Comparison of ENCODE assay signal across 21 mouse cellular contexts in the genomic region with DNA sequence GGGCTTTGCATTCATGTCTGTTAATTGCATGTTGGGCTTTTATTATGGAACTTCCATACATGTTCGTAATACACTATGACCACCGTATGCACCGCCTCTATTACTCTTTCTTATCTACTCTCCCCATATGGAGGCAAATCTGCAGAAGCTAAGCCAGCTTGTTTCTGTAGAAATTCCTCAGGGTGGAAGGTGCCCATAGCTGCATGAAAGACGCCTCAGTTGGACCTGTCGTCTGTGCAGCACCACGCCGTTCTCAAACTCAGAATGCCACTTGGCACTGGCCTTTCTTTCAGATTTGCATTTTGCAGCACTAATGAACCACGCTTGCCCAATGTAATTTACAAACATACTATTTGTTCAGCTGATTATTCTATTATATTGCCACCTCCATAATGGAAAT. TPM values are rescaled to one million over a fixed set of nuclear protein-coding genes. Genes with fewer than 3 reads are reported as not detected.
"Had no signal": no experiment of that assay in that cellular context is flagged by ENCODE, and none has a peak within 500 bp of the region (broad histone marks: within the 10 kb centered on the region; RNA-seq: fewer than 3 reads in every experiment).

No protein-coding gene starts in this region.

- H3K27me3 ChIP-seq: liver, embryonic 13.5 days; liver, embryonic 15.5 days; lung, embryonic 15.5 days; megakaryocyte, embryonic 14.5 days; neural tube, embryonic 13.5 days; neural tube, embryonic 15.5 days; stomach, embryonic 15.5 days had no signal

- H3K4me2 ChIP-seq: liver, embryonic 11.5 days; liver, embryonic 13.5 days; liver, embryonic 15.5 days; lung, embryonic 15.5 days; neural tube, embryonic 13.5 days; neural tube, embryonic 15.5 days; stomach, embryonic 15.5 days had no signal

- H3K4me3 ChIP-seq: liver, embryonic 13.5 days; liver, embryonic 15.5 days; lung, embryonic 15.5 days; megakaryocyte, embryonic 14.5 days; myocyte; neural tube, embryonic 13.5 days; neural tube, embryonic 15.5 days; stomach, embryonic 15.5 days had no signal

- H3K9me3 ChIP-seq: liver, embryonic 13.5 days; liver, embryonic 15.5 days; lung, embryonic 15.5 days; neural tube, embryonic 13.5 days; neural tube, embryonic 15.5 days; stomach, embryonic 15.5 days had no signal

- H3K4me1 ChIP-seq: lung, embryonic 15.5 days; megakaryocyte, embryonic 14.5 days; neural tube, embryonic 13.5 days; neural tube, embryonic 15.5 days; stomach, embryonic 15.5 days had no signal

- DNase-seq: liver, embryonic 13.5 days; liver, postnatal 0 days; lung, adult 2 months; lung, postnatal 14 days; lung, postnatal 36 days; retina, postnatal 1 day; right cerebral cortex, adult 18-20 months; thymus, adult 2 months; thymus, postnatal 36 days had no signal

- ATAC-seq: liver, postnatal 0 days; lung, postnatal 0 days had no signal

- H3K9ac ChIP-seq: liver, embryonic 13.5 days; liver, embryonic 15.5 days; liver, postnatal 0 days; lung, embryonic 15.5 days; neural tube, embryonic 13.5 days; neural tube, embryonic 15.5 days; stomach, embryonic 15.5 days had no signal

- H3K36me3 ChIP-seq: liver, embryonic 13.5 days; liver, embryonic 15.5 days; lung, embryonic 15.5 days; neural tube, embryonic 13.5 days; neural tube, embryonic 15.5 days; stomach, embryonic 15.5 days had no signal

- H3K27ac ChIP-seq: liver, embryonic 13.5 days; liver, embryonic 15.5 days; lung, embryonic 15.5 days; macrophage; neural tube, embryonic 13.5 days; neural tube, embryonic 15.5 days; stomach, embryonic 15.5 days; stomach, postnatal 0 days had no signal

RNA-seq across cellular contexts. Expression of a gene that starts 3.5 kb away (rescaled TPM):
- polyA plus RNA-seq: lung, adult 2 months; lung, postnatal 0 days; macrophage; myocyte; neural tube, embryonic 13.5 days; spleen, adult 2 months; thymus, adult 2 months had no signal
